Mouse (Mus musculus): ENCODE results near the gene Morc4.
A peak's percentile ranks its signal among the peaks of the same experiment; 100 is the strongest.

Morc4 gene

GRCm38 (mm10) chrX:139805918-139806317, 65.6 kb downstream of the Morc4 start:
- no peak for DNase-seq

GRCm38 (mm10) chrX:139803028-139803427, 68.4 kb downstream of the Morc4 start:
- no peak for DNase-seq

GRCm38 (mm10) chrX:139800406-139800878, 71.0 kb downstream of the Morc4 start, which contains the start of gene Cldn2:
Cldn2 (plus strand) TSS chrX:139800828.
- no peak for DNase-seq

- no peak for DNase-seq
Observed at GRCm38 (mm10) chrX:139799953-139800352, 71.5 kb downstream of the Morc4 start.

GRCm38 (mm10) chrX:139797875-139798274, 73.6 kb downstream of the Morc4 start:
- DNase-seq = peak; percentile 13

GRCm38 (mm10) chrX:139796037-139796436, 75.4 kb downstream of the Morc4 start:
- no peak for DNase-seq

- DNase-seq = no peak
Observed at GRCm38 (mm10) chrX:139794072-139794845, 77.2 kb downstream of the Morc4 start.

GRCm38 (mm10) chrX:139785764-139786163, 85.7 kb downstream of the Morc4 start:
- no peak for DNase-seq

- no peak for DNase-seq
Observed at GRCm38 (mm10) chrX:139783045-139783422, 88.4 kb downstream of the Morc4 start.

- no peak for DNase-seq
Observed at GRCm38 (mm10) chrX:139782278-139783044, 89.0 kb downstream of the Morc4 start, which contains the start of gene Ripply1. Ripply1 (minus strand) TSS chrX:139782353.

- no peak for DNase-seq
Observed at GRCm38 (mm10) chrX:139781563-139781962, 89.9 kb downstream of the Morc4 start.

GRCm38 (mm10) chrX:139780988-139781387, 90.5 kb downstream of the Morc4 start:
- no peak for DNase-seq

- DNase-seq = no peak
Observed at GRCm38 (mm10) chrX:139779401-139779800, 92.1 kb downstream of the Morc4 start.

GRCm38 (mm10) chrX:139778886-139779285, 92.6 kb downstream of the Morc4 start:
- no peak for DNase-seq

GRCm38 (mm10) chrX:139777357-139777756, 94.1 kb downstream of the Morc4 start:
- no peak for DNase-seq

GRCm38 (mm10) chrX:139775084-139775612, 96.3 kb downstream of the Morc4 start:
- no peak for DNase-seq

- peak; percentile 73 for DNase-seq
Observed at GRCm38 (mm10) chrX:139774309-139775083, 97.0 kb downstream of the Morc4 start.
